Mouse (Mus musculus): ENCODE measurements around the gene Wdr81. TPM values are rescaled to one million over a fixed set of nuclear protein-coding genes. Genes with fewer than 3 reads are reported as not detected.

Wdr81 gene
- polyA plus RNA-seq, 1 experiment from 2014 or later = 6.1 TPM

DNA sequence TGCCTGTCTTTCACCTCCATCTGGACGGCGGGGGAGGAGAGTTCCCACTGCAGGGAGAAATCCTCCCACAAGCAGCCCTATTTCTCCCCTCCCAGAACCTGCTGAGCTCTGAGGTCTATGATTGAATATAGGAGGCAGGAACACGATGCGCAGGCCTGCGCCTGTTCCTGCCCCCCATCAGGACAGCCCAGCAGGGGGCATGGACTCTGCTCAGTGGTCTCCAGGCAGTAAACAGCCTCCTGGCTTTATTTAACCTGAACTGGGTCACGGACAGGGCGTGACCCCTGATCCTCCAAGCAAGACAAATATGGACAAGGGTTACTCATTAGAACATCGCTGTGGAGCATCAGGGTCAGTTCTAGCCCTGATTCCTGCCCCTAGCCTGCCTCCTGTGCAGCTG, 10.8 kb downstream of the Wdr81 start:
- H3K4me2 ChIP-seq (ENCODE audit: low read length) = no peak overlapping the region
- no peaks in the 10 kb centered on the region for H3K4me1 ChIP-seq (ENCODE audit: control insufficient read depth, insufficient read depth, low read depth, low read length)
- WGBS = 45% methylated on average over 8 of the region's 8 CpGs
- ATAC-seq = no peak
- peaks cover 30% of the 10 kb centered on the region for H3K36me3 ChIP-seq (ENCODE audit: control insufficient read depth, insufficient read depth, low read length)
- H3K9ac ChIP-seq (ENCODE audit: low read depth, low read length) = no peak overlapping the region
- no peaks in the 10 kb centered on the region for H3K27me3 ChIP-seq (replicated peaks; ENCODE audit: control insufficient read depth, insufficient read depth, low read length)
- no peak overlapping the region for H3K27ac ChIP-seq (ENCODE audit: low read depth, low read length)
- no peak overlapping the region for H3K4me3 ChIP-seq (ENCODE audit: low read length)
- H3K9me3 ChIP-seq (ENCODE audit: control insufficient read depth, low read length) = no peaks in the 10 kb centered on the region

DNA sequence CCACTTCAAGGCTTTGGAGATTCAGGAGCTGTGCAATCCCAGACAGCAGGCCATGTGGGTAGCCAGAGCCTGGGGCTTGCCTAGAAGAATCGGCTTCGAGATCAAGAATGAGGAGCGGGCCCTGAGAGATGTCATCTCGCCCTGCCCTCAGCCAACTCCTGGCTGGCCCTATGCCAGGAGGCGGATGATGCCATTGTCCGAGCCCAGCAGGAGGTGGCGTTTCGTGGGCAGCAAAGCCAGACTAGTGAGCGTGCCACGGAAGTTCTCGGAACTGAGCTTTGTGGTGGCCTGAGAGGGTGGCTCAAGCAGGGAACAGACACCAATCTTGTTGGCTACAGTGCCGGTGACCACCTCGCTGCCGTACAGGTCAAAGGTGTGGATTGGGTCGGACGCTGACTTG, 12.9 kb downstream of the Wdr81 start:
- no peak overlapping the region for H3K9ac ChIP-seq (ENCODE audit: low read depth, low read length)
- H3K4me1 ChIP-seq (ENCODE audit: control insufficient read depth, insufficient read depth, low read depth, low read length) = no peaks in the 10 kb centered on the region
- H3K9me3 ChIP-seq (ENCODE audit: control insufficient read depth, low read length) = no peaks in the 10 kb centered on the region
- H3K4me3 ChIP-seq (ENCODE audit: low read length) = no peak overlapping the region
- ATAC-seq = no peak
- peaks cover 15% of the 10 kb centered on the region for H3K36me3 ChIP-seq (ENCODE audit: control insufficient read depth, insufficient read depth, low read length)
- no peak overlapping the region for H3K27ac ChIP-seq (ENCODE audit: low read depth, low read length)
- H3K4me2 ChIP-seq (ENCODE audit: low read length) = no peak overlapping the region
- WGBS = 65% methylated on average over 16 of the region's 16 CpGs
- no peaks in the 10 kb centered on the region for H3K27me3 ChIP-seq (replicated peaks; ENCODE audit: control insufficient read depth, insufficient read depth, low read length)

DNA sequence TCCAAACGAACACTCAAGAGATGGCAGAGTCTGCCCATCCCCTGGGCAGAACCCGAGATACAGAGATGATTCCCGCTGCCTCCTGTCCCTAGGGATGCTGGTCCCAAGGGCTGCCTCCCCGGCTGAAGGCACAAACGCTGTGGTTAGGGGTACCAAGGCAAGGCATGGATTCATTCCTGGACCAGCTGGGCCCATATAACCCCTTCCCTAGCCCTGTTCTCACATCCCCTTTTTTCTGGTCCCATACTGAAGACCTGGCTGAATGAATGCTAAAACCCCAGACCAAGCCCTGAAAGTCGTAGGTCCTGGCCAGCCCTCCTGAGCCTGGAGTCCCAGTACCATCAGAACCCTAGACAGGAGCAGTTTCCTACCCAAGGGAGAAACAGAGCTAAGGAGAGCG, 13.5 kb downstream of the Wdr81 start:
- Histone ChIP-seq H3K9ac (ENCODE audit: low read depth, low read length) (no peak overlapping the region), H3K9me3 (ENCODE audit: control insufficient read depth, low read length) (no peaks in the 10 kb centered on the region), H3K4me2 (ENCODE audit: low read length) (no peak overlapping the region), H3K27me3 (replicated peaks; ENCODE audit: control insufficient read depth, insufficient read depth, low read length) (no peaks in the 10 kb centered on the region), H3K36me3 (ENCODE audit: control insufficient read depth, insufficient read depth, low read length) (peaks cover 15% of the 10 kb centered on the region), H3K27ac (ENCODE audit: low read depth, low read length) (no peak overlapping the region), H3K4me3 (ENCODE audit: low read length) (no peak overlapping the region), H3K4me1 (ENCODE audit: control insufficient read depth, insufficient read depth, low read depth, low read length) (no peaks in the 10 kb centered on the region)
- WGBS = 90% methylated on average over 7 of the region's 7 CpGs
- ATAC-seq = no peak

DNA sequence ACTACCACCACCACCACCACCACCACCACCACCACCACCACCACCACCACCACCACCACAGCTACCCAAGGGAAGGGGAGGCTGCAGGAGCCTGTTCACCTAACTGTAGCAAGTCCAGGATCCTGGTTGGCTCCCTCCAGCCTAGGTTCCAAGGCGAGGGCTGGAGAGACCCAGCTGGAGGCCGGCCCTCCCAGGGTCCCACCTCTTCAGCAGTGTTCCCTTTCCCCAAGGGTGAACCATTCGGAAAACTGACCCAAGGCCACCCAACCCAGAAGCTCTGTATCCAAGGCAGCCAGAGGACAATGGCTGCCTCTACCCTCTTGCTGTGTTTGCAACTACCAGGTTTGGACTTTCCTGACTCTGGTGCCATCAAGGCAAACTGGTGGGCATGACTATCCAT, 14.6 kb downstream of the Wdr81 start:
- no peak overlapping the region for H3K27ac ChIP-seq (ENCODE audit: low read depth, low read length)
- WGBS = 93% methylated on average over 3 of the region's 3 CpGs
- H3K4me1 ChIP-seq (ENCODE audit: control insufficient read depth, insufficient read depth, low read depth, low read length) = no peaks in the 10 kb centered on the region
- H3K4me2 ChIP-seq (ENCODE audit: low read length) = no peak overlapping the region
- no peak for ATAC-seq
- H3K4me3 ChIP-seq (ENCODE audit: low read length) = no peak overlapping the region
- H3K9ac ChIP-seq (ENCODE audit: low read depth, low read length) = no peak overlapping the region
- H3K36me3 ChIP-seq (ENCODE audit: control insufficient read depth, insufficient read depth, low read length) = peaks cover 8% of the 10 kb centered on the region
- no peaks in the 10 kb centered on the region for H3K27me3 ChIP-seq (replicated peaks; ENCODE audit: control insufficient read depth, insufficient read depth, low read length)
- no peaks in the 10 kb centered on the region for H3K9me3 ChIP-seq (ENCODE audit: control insufficient read depth, low read length)

DNA sequence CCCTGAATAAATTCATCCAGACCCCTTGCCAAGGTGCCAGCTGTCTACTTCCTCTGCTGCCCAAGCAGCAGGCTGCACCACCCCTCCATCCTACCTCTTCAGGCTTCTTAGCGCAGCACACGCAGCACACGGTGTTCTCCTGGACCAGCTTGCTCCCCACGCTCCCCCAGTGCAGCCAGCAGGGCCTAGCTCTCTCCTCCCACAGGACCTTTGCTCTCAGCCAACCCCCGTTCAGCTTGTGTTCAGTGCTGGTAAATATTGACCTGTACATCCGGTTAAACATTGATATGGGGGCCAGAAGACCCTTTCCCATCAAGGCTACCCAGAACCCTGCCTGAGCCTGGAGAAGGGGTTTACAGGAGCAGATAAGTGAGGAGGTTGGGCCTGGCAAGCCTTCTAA, 15.2 kb downstream of the Wdr81 start, which contains the start of gene Serpinf2:
Gene Serpinf2 (minus strand): TSS at position 229 of the 400 bp plus-strand sequence.
- Histone ChIP-seq H3K27me3 (replicated peaks; ENCODE audit: control insufficient read depth, insufficient read depth, low read length) (no peaks in the 10 kb centered on the region), H3K9me3 (ENCODE audit: control insufficient read depth, low read length) (no peaks in the 10 kb centered on the region), H3K36me3 (ENCODE audit: control insufficient read depth, insufficient read depth, low read length) (peaks cover 8% of the 10 kb centered on the region), H3K4me2 (ENCODE audit: low read length) (no peak within 1 kb of the TSS), H3K4me1 (ENCODE audit: control insufficient read depth, insufficient read depth, low read depth, low read length) (no peaks in the 10 kb centered on the region), H3K9ac (ENCODE audit: low read depth, low read length) (no peak within 1 kb of the TSS), H3K27ac (ENCODE audit: low read depth, low read length) (no peak within 1 kb of the TSS), H3K4me3 (ENCODE audit: low read length) (no peak within 1 kb of the TSS)
- 92% methylated on average over 6 of the region's 6 CpGs for WGBS
- ATAC-seq = no peak

DNA sequence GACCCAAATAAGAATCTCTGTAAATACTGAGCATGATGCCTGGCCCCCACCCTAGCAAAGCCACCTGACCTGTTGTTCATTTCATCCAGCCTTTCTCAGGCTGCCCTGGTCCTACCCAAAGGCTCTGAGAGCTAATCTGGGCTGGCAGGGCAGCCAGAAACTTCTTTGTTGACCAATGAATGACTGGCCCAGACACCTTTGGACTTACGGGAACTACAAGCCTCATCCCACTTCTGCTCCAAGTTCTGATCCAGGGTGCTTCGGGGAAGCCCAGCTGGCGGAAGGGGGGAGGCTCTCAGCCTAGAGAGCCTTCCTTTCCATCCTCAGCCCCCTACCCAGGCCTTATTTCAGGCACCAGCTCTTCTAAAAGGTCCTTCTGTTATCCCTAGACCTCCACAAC, 15.7 kb downstream of the Wdr81 start:
- ATAC-seq = no peak
- no peak overlapping the region for H3K9ac ChIP-seq (ENCODE audit: low read depth, low read length)
- WGBS = 91% methylated on average over 3 of the region's 3 CpGs

DNA sequence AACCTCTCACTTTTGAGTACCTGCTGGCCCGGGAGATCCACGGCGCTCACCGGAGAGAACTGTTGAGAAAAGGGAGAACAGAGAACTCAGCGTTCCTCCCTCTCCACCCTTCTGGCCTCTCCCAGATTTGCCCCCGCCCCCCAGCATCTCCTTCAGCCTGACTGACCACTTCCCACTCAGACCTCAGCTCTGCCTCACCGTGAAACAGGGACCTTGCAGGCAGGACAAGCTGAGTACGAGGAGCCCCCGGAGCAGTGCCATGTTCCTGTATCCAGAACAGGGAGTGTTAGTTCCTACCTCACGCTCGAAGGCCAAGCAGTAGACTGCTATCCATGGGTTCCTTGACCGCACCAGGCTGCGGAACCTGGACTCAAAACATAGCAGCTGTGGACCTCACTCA, 16.3 kb downstream of the Wdr81 start:
- H3K9me3 ChIP-seq (ENCODE audit: control insufficient read depth, low read length) = no peaks in the 10 kb centered on the region
- H3K27me3 ChIP-seq (replicated peaks; ENCODE audit: control insufficient read depth, insufficient read depth, low read length) = no peaks in the 10 kb centered on the region
- no peak overlapping the region for H3K27ac ChIP-seq (ENCODE audit: low read depth, low read length)
- H3K36me3 ChIP-seq (ENCODE audit: control insufficient read depth, insufficient read depth, low read length) = peaks cover 5% of the 10 kb centered on the region
- H3K4me3 ChIP-seq (ENCODE audit: low read length) = no peak overlapping the region
- no peak for ATAC-seq
- no peaks in the 10 kb centered on the region for H3K4me1 ChIP-seq (ENCODE audit: control insufficient read depth, insufficient read depth, low read depth, low read length)
- 85% methylated on average over 13 of the region's 13 CpGs for WGBS
- H3K4me2 ChIP-seq (ENCODE audit: low read length) = no peak overlapping the region
- H3K9ac ChIP-seq (ENCODE audit: low read depth, low read length) = no peak overlapping the region

More for the DNA sequence above, 15.7 kb downstream of the Wdr81 start:
- no peak overlapping the region for H3K27ac ChIP-seq (ENCODE audit: low read depth, low read length)
- H3K9me3 ChIP-seq (ENCODE audit: control insufficient read depth, low read length) = no peaks in the 10 kb centered on the region
- H3K27me3 ChIP-seq (replicated peaks; ENCODE audit: control insufficient read depth, insufficient read depth, low read length) = no peaks in the 10 kb centered on the region
- peaks cover 5% of the 10 kb centered on the region for H3K36me3 ChIP-seq (ENCODE audit: control insufficient read depth, insufficient read depth, low read length)
- H3K4me3 ChIP-seq (ENCODE audit: low read length) = no peak overlapping the region
- H3K4me2 ChIP-seq (ENCODE audit: low read length) = no peak overlapping the region
- no peaks in the 10 kb centered on the region for H3K4me1 ChIP-seq (ENCODE audit: control insufficient read depth, insufficient read depth, low read depth, low read length)

DNA sequence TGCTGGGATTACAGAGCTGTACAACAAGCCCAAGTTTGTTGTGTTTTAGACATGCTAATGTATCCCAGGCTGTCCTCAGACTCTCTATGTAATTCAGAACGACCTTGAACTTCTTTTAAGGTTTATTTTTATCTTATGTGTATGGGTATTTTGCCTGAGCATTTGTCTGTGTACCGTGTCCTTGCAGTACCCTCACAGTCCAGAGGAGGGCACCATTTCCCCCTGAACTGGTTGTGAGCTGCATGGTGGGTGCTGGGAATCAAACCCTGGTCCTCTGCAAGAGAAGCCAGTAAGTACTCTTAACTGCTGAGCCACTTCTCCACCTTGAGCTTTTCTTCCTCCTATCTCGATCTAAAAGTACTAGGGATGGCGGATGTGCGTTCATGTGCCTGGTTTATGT, 20.4 kb downstream of the Wdr81 start:
- H3K9me3 ChIP-seq (ENCODE audit: control insufficient read depth, low read length) = no peaks in the 10 kb centered on the region
- 90% methylated on average over 5 of the region's 5 CpGs for WGBS
- no peak overlapping the region for H3K9ac ChIP-seq (ENCODE audit: low read depth, low read length)
- no peak overlapping the region for H3K27ac ChIP-seq (ENCODE audit: low read depth, low read length)
- no peak overlapping the region for H3K4me3 ChIP-seq (ENCODE audit: low read length)
- H3K4me1 ChIP-seq (ENCODE audit: control insufficient read depth, insufficient read depth, low read depth, low read length) = no peaks in the 10 kb centered on the region; the same call in 1 of the 2 replicates
- H3K36me3 ChIP-seq (ENCODE audit: control insufficient read depth, insufficient read depth, low read length) = no peaks in the 10 kb centered on the region
- H3K4me2 ChIP-seq (ENCODE audit: low read length) = no peak overlapping the region
- H3K27me3 ChIP-seq (replicated peaks; ENCODE audit: control insufficient read depth, insufficient read depth, low read length) = no peaks in the 10 kb centered on the region
- no peak for ATAC-seq

DNA sequence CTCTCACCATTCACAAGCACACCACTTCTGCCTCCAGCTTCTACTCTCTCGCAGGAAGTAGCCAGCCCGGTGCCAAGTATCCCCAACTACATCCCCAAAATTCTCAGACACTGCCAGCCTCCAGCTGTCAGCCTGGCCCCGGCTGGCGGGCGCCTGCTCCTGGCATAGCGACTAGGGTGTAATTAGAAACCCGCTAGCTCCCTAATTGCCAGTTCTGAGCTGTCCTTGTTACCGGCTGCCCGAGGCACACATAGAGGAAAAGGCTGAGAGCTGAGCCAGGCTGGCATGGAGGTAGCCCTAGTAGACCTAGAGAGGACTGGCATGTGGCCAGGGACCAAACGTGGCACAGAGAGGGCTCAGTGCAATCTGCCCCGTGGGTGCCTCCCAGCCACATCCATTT, 23.2 kb downstream of the Wdr81 start:
- Histone ChIP-seq H3K36me3 (ENCODE audit: control insufficient read depth, insufficient read depth, low read length) (no peaks in the 10 kb centered on the region), H3K27ac (ENCODE audit: low read depth, low read length) (no peak overlapping the region), H3K4me1 (ENCODE audit: control insufficient read depth, insufficient read depth, low read depth, low read length) (no peaks in the 10 kb centered on the region; the same call in 1 of the 2 replicates), H3K4me3 (ENCODE audit: low read length) (no peak overlapping the region), H3K27me3 (replicated peaks; ENCODE audit: control insufficient read depth, insufficient read depth, low read length) (no peaks in the 10 kb centered on the region), H3K9me3 (ENCODE audit: control insufficient read depth, low read length) (no peaks in the 10 kb centered on the region), H3K4me2 (ENCODE audit: low read length) (no peak overlapping the region), H3K9ac (ENCODE audit: low read depth, low read length) (no peak overlapping the region)
- peak; percentile 89 for ATAC-seq
- WGBS = 52% methylated on average over 11 of the region's 11 CpGs

All from hindbrain, embryonic 16.5 days (tissue).